ENCODE assay signal across 28 mouse cellular contexts in genomic region chr15:102186239-102186638, GRCm38 (mm10). TPM values are rescaled to one million over a fixed set of nuclear protein-coding genes. Genes with fewer than 3 reads are reported as not detected.
DNase-seq lines count a peak whose midpoint lies in the region; ATAC-seq and TF ChIP-seq lines count a peak whose summit lies in the region.
"Had no signal": no experiment of that assay in that cellular context is flagged by ENCODE, and none has a peak within 500 bp of the region (broad histone marks: within the 10 kb centered on the region; RNA-seq: fewer than 3 reads in every experiment).

No protein-coding gene starts in this region.

- peaks cover 9% of the 10 kb centered on the region for H3K4me1 ChIP-seq in liver, embryonic 11.5 days (replicated peaks; ENCODE audit: control insufficient read depth, insufficient read depth, low read length)
- peaks cover 6% of the 10 kb centered on the region; the same call in 1 of the 2 replicates for H3K4me1 ChIP-seq in liver, embryonic 16.5 days (ENCODE audit: control insufficient read depth, low read depth, low read length)
- H3K4me1 ChIP-seq in hindbrain, postnatal 0 days (ENCODE audit: insufficient read depth, low read length): no peaks in the 10 kb centered on the region
- H3K4me1 ChIP-seq: hindbrain, embryonic 15.5 days; limb, embryonic 15.5 days had no signal

- no peaks in the 10 kb centered on the region for H3K36me3 ChIP-seq in liver, embryonic 11.5 days (ENCODE audit: control insufficient read depth, insufficient read depth, low read length)
- no peaks in the 10 kb centered on the region for H3K36me3 ChIP-seq in liver, embryonic 16.5 days (ENCODE audit: control insufficient read depth, insufficient read depth)
- peaks cover 9% of the 10 kb centered on the region; the same call in 1 of the 2 replicates for H3K36me3 ChIP-seq in hindbrain, postnatal 0 days (ENCODE audit: insufficient read depth, low read length)

- ATAC-seq in liver, embryonic 11.5 days (replicated peaks; ENCODE audit: low FRiP score): no peak
- peak; percentile 69 for ATAC-seq in liver, embryonic 16.5 days (ENCODE audit: low read depth)
- no peak for ATAC-seq in hindbrain, postnatal 0 days
- ATAC-seq: forebrain, embryonic 16.5 days; midbrain, embryonic 16.5 days had no signal

- 67% methylated on average over 11 of the region's 11 CpGs for WGBS in liver, embryonic 11.5 days
- 71% methylated on average over 11 of the region's 11 CpGs for WGBS in liver, embryonic 16.5 days (ENCODE audit: insufficient replicate concordance)
- 88% methylated on average over 11 of the region's 11 CpGs for WGBS in hindbrain, postnatal 0 days

- no peak for TF ChIP-seq CTCF in hindbrain, postnatal 0 days (IDR thresholded peaks at IDR 0.05; ENCODE audit: low read depth)

- no peaks in the 10 kb centered on the region for H3K9me3 ChIP-seq in liver, embryonic 11.5 days (ENCODE audit: control insufficient read depth, low read length)
- no peaks in the 10 kb centered on the region for H3K9me3 ChIP-seq in liver, embryonic 16.5 days (replicated peaks; ENCODE audit: control insufficient read depth, low read length)
- no peaks in the 10 kb centered on the region for H3K9me3 ChIP-seq in hindbrain, postnatal 0 days (ENCODE audit: low read length)
- H3K9me3 ChIP-seq: heart, embryonic 13.5 days; hindbrain, embryonic 10.5 days; hindbrain, embryonic 15.5 days; limb, embryonic 10.5 days; limb, embryonic 15.5 days had no signal

- H3K27me3 ChIP-seq in liver, embryonic 11.5 days (replicated peaks; ENCODE audit: control insufficient read depth, insufficient read depth, low read length): no peaks in the 10 kb centered on the region
- H3K27me3 ChIP-seq in liver, embryonic 16.5 days (ENCODE audit: control insufficient read depth, insufficient read depth, low read depth, low read length): no peaks in the 10 kb centered on the region
- no peaks in the 10 kb centered on the region for H3K27me3 ChIP-seq in hindbrain, postnatal 0 days (ENCODE audit: insufficient read depth, low read length)
- H3K27me3 ChIP-seq: heart, embryonic 13.5 days; hindbrain, embryonic 15.5 days; limb, embryonic 15.5 days had no signal

- H3K4me3 ChIP-seq in liver, embryonic 11.5 days (ENCODE audit: low read depth, low read length): no peak overlapping the region
- no peak overlapping the region for H3K4me3 ChIP-seq in liver, embryonic 16.5 days (ENCODE audit: low read depth, low read length)
- H3K4me3 ChIP-seq in hindbrain, postnatal 0 days (ENCODE audit: low read length): no peak overlapping the region
- H3K4me3 ChIP-seq: erythroblast, embryonic 14.5 days; gastrocnemius, adult 2 months; heart, adult 2 months; heart, embryonic 13.5 days; hindbrain, embryonic 10.5 days; hindbrain, embryonic 15.5 days; layer of hippocampus, adult 2 months; limb, embryonic 10.5 days; limb, embryonic 15.5 days had no signal

- no peak overlapping the region for H3K9ac ChIP-seq in liver, embryonic 11.5 days (ENCODE audit: low read depth, low read length)
- H3K9ac ChIP-seq in liver, embryonic 16.5 days (ENCODE audit: low read depth, low read length): no peak overlapping the region
- no peak overlapping the region for H3K9ac ChIP-seq in hindbrain, postnatal 0 days (replicated peaks; ENCODE audit: low read length)
- H3K9ac ChIP-seq: heart, embryonic 13.5 days; hindbrain, embryonic 15.5 days; limb, embryonic 15.5 days had no signal

- peak overlapping the region; percentile 75 for H3K27ac ChIP-seq in liver, embryonic 11.5 days (ENCODE audit: low read depth, low read length)
- H3K27ac ChIP-seq in liver, embryonic 16.5 days (ENCODE audit: low read length): peak overlapping the region; percentile 58
- H3K27ac ChIP-seq in hindbrain, postnatal 0 days: no peak overlapping the region
- H3K27ac ChIP-seq: gastrocnemius, adult 2 months; heart, adult 2 months; heart, embryonic 13.5 days; hindbrain, embryonic 15.5 days; layer of hippocampus, adult 2 months; limb, embryonic 10.5 days; limb, embryonic 15.5 days had no signal

- peak; percentile 26 for DNase-seq in kidney, adult 11 months
- DNase-seq in kidney, adult 18-20 months: no peak
- DNase-seq in adrenal gland, postnatal 25 days: peak; percentile 27
- DNase-seq in liver, embryonic 11.5 days (ENCODE audit: low spot score): no peak
- no peak for DNase-seq in cerebellum, postnatal 10 days
- DNase-seq in hindbrain, postnatal 0 days (ENCODE audit: low spot score): no peak
- DNase-seq: B cell, adult 2 months; cerebellum, adult 11 months; cerebellum, adult 9-10 months; gastrocnemius, adult 2 months; heart, adult 2 months; heart, postnatal 10 days; lung, postnatal 36 days; right cerebral cortex, postnatal 25 days; thymus, postnatal 25 days had no signal

- no peak overlapping the region for H3K4me2 ChIP-seq in liver, embryonic 11.5 days
- H3K4me2 ChIP-seq in liver, embryonic 16.5 days (ENCODE audit: low read depth, low read length): peak overlapping the region; percentile 28; the same call in 1 of the 2 replicates
- no peak overlapping the region for H3K4me2 ChIP-seq in hindbrain, postnatal 0 days (ENCODE audit: low read depth, low read length)
- H3K4me2 ChIP-seq: heart, embryonic 13.5 days; hindbrain, embryonic 15.5 days; limb, embryonic 15.5 days; midbrain, embryonic 11.5 days had no signal

RNA-seq across cellular contexts. Expression of gene Zfp740, which starts 16.8 kb away (rescaled TPM):
- total RNA-seq in adrenal gland, postnatal 25 days (2021): 61.4 and 80.4 TPM in 2 replicates
- 38.1 and 38.3 TPM in 2 replicates for polyA plus RNA-seq in liver, embryonic 11.5 days (2014; fragmentation: Nextera tagmentation; extraction: Ambion mirVana)
- 16.3 and 17.1 TPM in 2 replicates for polyA plus RNA-seq in liver, embryonic 16.5 days (2015; fragmentation: Nextera tagmentation; extraction: Ambion mirVana)
- total RNA-seq in hindbrain, postnatal 0 days (2014; rRNA removed): 49.5 and 61.0 TPM in 2 replicates
- 33.8 and 37.7 TPM in 2 replicates for polyA plus RNA-seq in hindbrain, postnatal 0 days (2015; fragmentation: Nextera tagmentation; extraction: Ambion mirVana)

RNA-seq across cellular contexts. Expression of gene Csad, which starts 18.3 kb away (rescaled TPM):
- total RNA-seq in adrenal gland, postnatal 25 days (2021): 76.1 and 76.8 TPM in 2 replicates
- polyA plus RNA-seq in liver, embryonic 11.5 days (2014; fragmentation: Nextera tagmentation; extraction: Ambion mirVana): 33.3 and 35.1 TPM in 2 replicates
- 53.0 and 60.2 TPM in 2 replicates for polyA plus RNA-seq in liver, embryonic 16.5 days (2015; fragmentation: Nextera tagmentation; extraction: Ambion mirVana)
- total RNA-seq in hindbrain, postnatal 0 days (2014; rRNA removed): 56.9 and 67.2 TPM in 2 replicates
- 41.8 and 43.1 TPM in 2 replicates for polyA plus RNA-seq in hindbrain, postnatal 0 days (2015; fragmentation: Nextera tagmentation; extraction: Ambion mirVana)

RNA-seq across cellular contexts. Expression of gene Soat2, which starts 35.9 kb away (rescaled TPM):
- total RNA-seq in adrenal gland, postnatal 25 days (2021): 0.55 and 1.2 TPM in 2 replicates
- polyA plus RNA-seq in liver, embryonic 11.5 days (2014; fragmentation: Nextera tagmentation; extraction: Ambion mirVana): 31.4 and 36.2 TPM in 2 replicates
- polyA plus RNA-seq in liver, embryonic 16.5 days (2015; fragmentation: Nextera tagmentation; extraction: Ambion mirVana): 33.6 and 34.4 TPM in 2 replicates
- 0.16 TPM in 1 of 2 replicates, not detected in the other for total RNA-seq in hindbrain, postnatal 0 days (2014; rRNA removed)
- polyA plus RNA-seq in hindbrain, postnatal 0 days (2015; fragmentation: Nextera tagmentation; extraction: Ambion mirVana): 0.09 TPM in 1 of 2 replicates, not detected in the other
- total RNA-seq: layer of hippocampus, adult 2 months; layer of hippocampus, postnatal 25 days had no signal
- polyA plus RNA-seq: forebrain, embryonic 11.5 days; forebrain, embryonic 16.5 days; midbrain, embryonic 11.5 days had no signal

RNA-seq across cellular contexts. Expression of gene Igfbp6, which starts 42.1 kb away (rescaled TPM):
- total RNA-seq in adrenal gland, postnatal 25 days (2021): 17.1 and 17.2 TPM in 2 replicates
- polyA plus RNA-seq in liver, embryonic 11.5 days (2014; fragmentation: Nextera tagmentation; extraction: Ambion mirVana): 0.77 and 1.1 TPM in 2 replicates
- polyA plus RNA-seq in liver, embryonic 16.5 days (2015; fragmentation: Nextera tagmentation; extraction: Ambion mirVana): 1.5 and 2.4 TPM in 2 replicates
- 5.6 and 12.8 TPM in 2 replicates for total RNA-seq in hindbrain, postnatal 0 days (2014; rRNA removed)
- 9.7 and 11.5 TPM in 2 replicates for polyA plus RNA-seq in hindbrain, postnatal 0 days (2015; fragmentation: Nextera tagmentation; extraction: Ambion mirVana)
- polyA plus RNA-seq: forebrain, embryonic 11.5 days; hindbrain, embryonic 10.5 days had no signal

RNA-seq across cellular contexts. Expression of gene Itgb7, which starts 45.5 kb away (rescaled TPM):
- total RNA-seq in adrenal gland, postnatal 25 days (2021): 1.5 and 2.0 TPM in 2 replicates
- polyA plus RNA-seq in liver, embryonic 11.5 days (2014; fragmentation: Nextera tagmentation; extraction: Ambion mirVana): 3.9 and 4.1 TPM in 2 replicates
- 5.5 and 5.6 TPM in 2 replicates for polyA plus RNA-seq in liver, embryonic 16.5 days (2015; fragmentation: Nextera tagmentation; extraction: Ambion mirVana)
- 0.40 and 1.2 TPM in 2 replicates for total RNA-seq in hindbrain, postnatal 0 days (2014; rRNA removed)
- polyA plus RNA-seq in hindbrain, postnatal 0 days (2015; fragmentation: Nextera tagmentation; extraction: Ambion mirVana): 1.3 and 2.1 TPM in 2 replicates

Comparison
In these comparisons a context has a peak if more than half of its experiments do, and no peak if none do; other contexts are left out.
1. DNase-seq: peak in kidney, adult 11 months (single experiment) and adrenal gland, postnatal 25 days (single experiment); none in kidney, adult 18-20 months (single experiment), liver, embryonic 11.5 days (single experiment), cerebellum, postnatal 10 days (0 of 2) and hindbrain, postnatal 0 days (single experiment).
2. RNA of gene Soat2, which starts 35.9 kb away (polyA plus RNA-seq): 31.4 to 36.2 TPM in liver, embryonic 11.5 days and 33.6 to 34.4 TPM in liver, embryonic 16.5 days; 0.09 TPM in hindbrain, postnatal 0 days; every median in the first group is over 10 times any median in the second.